Mouse (Mus musculus) macrophage (primary cell): Measurements from ENCODE around the gene Mepce. TPM values are rescaled to one million over a fixed set of nuclear protein-coding genes. Genes with fewer than 3 reads are reported as not detected.

Experiments
- polyA plus RNA-seq: library from polyadenylated mRNA; stranded (reverse); fragments of 250-400 nt; gene quantifications from 3 replicates; pipeline ENCODE4 v1.2.4, GENCODE M21; 2018; ENCODE audit warnings: inconsistent platforms

Mepce gene
- polyA plus RNA-seq, 1 experiment from 2014 or later, result 26.6 TPM

Other genes with a start within 250 kb of the Mepce start
- gene Actl6b, start 234.1 kb downstream of the Mepce start, polyA plus RNA-seq, result not detected in 3 replicates
- gene Tfr2, start 217.8 kb downstream of the Mepce start, polyA plus RNA-seq, result 0.14 to 0.17 TPM in 2 of 3 replicates, not detected in the other
- gene Mospd3, start 186.6 kb downstream of the Mepce start, polyA plus RNA-seq, result 35.3 to 72.3 TPM (median 54.2 TPM) in 3 replicates
- gene Pcolce, start 173.9 kb downstream of the Mepce start, polyA plus RNA-seq, result 0.41 to 0.44 TPM in 2 of 3 replicates, not detected in the other
- 0.09 TPM in 1 of 3 replicates, not detected in the others for gene Fbxo24, start 158.7 kb downstream of the Mepce start, polyA plus RNA-seq
- 51.6 to 108 TPM (median 60.3 TPM) in 3 replicates for gene Lrch4, start 158.5 kb downstream of the Mepce start, polyA plus RNA-seq
- 4.9 to 17.8 TPM (median 5.5 TPM) in 3 replicates for gene Gm20605, start 158.5 kb downstream of the Mepce start, polyA plus RNA-seq
- gene Sap25, start 146.3 kb downstream of the Mepce start, polyA plus RNA-seq, result 5.2 to 25.3 TPM (median 10.5 TPM) in 3 replicates
- gene Irs3, start 141.9 kb downstream of the Mepce start, polyA plus RNA-seq, result 0.09 TPM in 1 of 3 replicates, not detected in the others
- 12.1 to 28.4 TPM (median 17.8 TPM) in 3 replicates for gene Agfg2, start 102.9 kb downstream of the Mepce start, polyA plus RNA-seq
- 0.07 to 0.23 TPM (median 0.21 TPM) in 3 replicates for gene Nyap1, start 46.0 kb downstream of the Mepce start, polyA plus RNA-seq
- gene Tsc22d4, start 41.9 kb downstream of the Mepce start, polyA plus RNA-seq, result 84.4 to 112 TPM (median 101 TPM) in 3 replicates
- 2.7 to 25.9 TPM (median 20.7 TPM) in 3 replicates for gene Ppp1r35, start 8.8 kb downstream of the Mepce start, polyA plus RNA-seq
- 1.8 to 4.1 TPM (median 2.8 TPM) in 3 replicates for gene Zcwpw1, start 143 bp upstream of the Mepce start, polyA plus RNA-seq
- gene Pilra, start 48.6 kb upstream of the Mepce start, polyA plus RNA-seq, result 5.9 to 17.4 TPM (median 7.6 TPM) in 3 replicates
- 7.2 to 9.0 TPM (median 7.9 TPM) in 3 replicates for gene Pilrb1, start 70.5 kb upstream of the Mepce start, polyA plus RNA-seq
- 12.2 to 15.9 TPM (median 14.4 TPM) in 3 replicates for gene Pilrb2, start 84.2 kb upstream of the Mepce start, polyA plus RNA-seq
- gene Cyp3a13, start 134.0 kb upstream of the Mepce start, polyA plus RNA-seq, result not detected in 3 replicates
- gene Gjc3, start 175.4 kb upstream of the Mepce start, polyA plus RNA-seq, result not detected in 3 replicates
- gene Azgp1, start 193.9 kb upstream of the Mepce start, polyA plus RNA-seq, result not detected in 3 replicates
- not detected in 3 replicates for gene Smok3a, start 233.6 kb upstream of the Mepce start, polyA plus RNA-seq
- gene Smok3b, start 233.8 kb upstream of the Mepce start, polyA plus RNA-seq, result not detected in 3 replicates